Mouse (Mus musculus) lung, postnatal 36 days (tissue): ENCODE measurements around the gene B4galnt1.
A peak's percentile ranks its signal among the peaks of the same experiment; 100 is the strongest.
"Not testable (repeated sequence)": the region's sequence is repeated elsewhere in the genome, so short reads cannot be mapped to it uniquely, and the experiment has no call there.

Experiments used
- DNase-seq: peaks from one replicate; pipeline ENCODE4 v3.0.0; 2022; ENCODE audit warnings: mixed read lengths

The B4galnt1 gene

GRCm38 (mm10) chr10:127189651-127190381 lies 24.8 kb downstream of the B4galnt1 start, which contains the start of gene Arhgef25:
Gene Arhgef25, minus strand, starts transcription at chr10:127190083.
- peak; percentile 44 for DNase-seq

GRCm38 (mm10) chr10:127190398-127191190 lies 25.6 kb downstream of the B4galnt1 start:
- DNase-seq, result no peak

GRCm38 (mm10) chr10:127191191-127192056 lies 26.4 kb downstream of the B4galnt1 start:
- no peak for DNase-seq

- not testable (repeated sequence) for DNase-seq
Measured at GRCm38 (mm10) chr10:127192057-127192328, 27.0 kb downstream of the B4galnt1 start.

- DNase-seq, result no peak
Measured at GRCm38 (mm10) chr10:127193011-127193410, 28.0 kb downstream of the B4galnt1 start.

- peak; percentile 84 for DNase-seq
Measured at GRCm38 (mm10) chr10:127194428-127195327, 29.7 kb downstream of the B4galnt1 start.

GRCm38 (mm10) chr10:127195328-127196129 lies 30.5 kb downstream of the B4galnt1 start, which contains the start of gene Dtx3:
Gene Dtx3, minus strand, starts transcription at chr10:127195728.
- peak; percentile 38 for DNase-seq

- peak; percentile 74 for DNase-seq
Measured at GRCm38 (mm10) chr10:127196392-127196791, 31.4 kb downstream of the B4galnt1 start.

- no peak for DNase-seq
Measured at GRCm38 (mm10) chr10:127197104-127197503, 32.1 kb downstream of the B4galnt1 start.

- peak; percentile 29 for DNase-seq
Measured at GRCm38 (mm10) chr10:127197505-127198110, 32.6 kb downstream of the B4galnt1 start.

GRCm38 (mm10) chr10:127198492-127198891 lies 33.5 kb downstream of the B4galnt1 start:
- no peak for DNase-seq

GRCm38 (mm10) chr10:127199068-127199467 lies 34.0 kb downstream of the B4galnt1 start:
- DNase-seq, result no peak

GRCm38 (mm10) chr10:127199474-127199873 lies 34.4 kb downstream of the B4galnt1 start:
- no peak for DNase-seq

GRCm38 (mm10) chr10:127200279-127200678 lies 35.3 kb downstream of the B4galnt1 start:
- DNase-seq, result no peak

- DNase-seq, result no peak
Measured at GRCm38 (mm10) chr10:127203106-127203505, 38.1 kb downstream of the B4galnt1 start.

GRCm38 (mm10) chr10:127204589-127204988 lies 39.6 kb downstream of the B4galnt1 start:
- peak; percentile 67 for DNase-seq

GRCm38 (mm10) chr10:127205373-127205772 lies 40.3 kb downstream of the B4galnt1 start:
- DNase-seq, result no peak

- DNase-seq, result no peak
Measured at GRCm38 (mm10) chr10:127208921-127209320, 43.9 kb downstream of the B4galnt1 start.

GRCm38 (mm10) chr10:127209928-127210570 lies 45.0 kb downstream of the B4galnt1 start:
- DNase-seq, result no peak

GRCm38 (mm10) chr10:127210961-127211405 lies 46.0 kb downstream of the B4galnt1 start:
- peak; percentile 49 for DNase-seq
